Mouse (Mus musculus): ENCODE data around the gene Dhps.

Gene Dhps

GRCm38 (mm10) chr8:85071514-85072281, at the start of gene Dhps:
Gene Dhps (plus strand): TSS chr8:85071757.
- peak; percentile 84 for DNase-seq (ENCODE audit: low spot score)

GRCm38 (mm10) chr8:85023846-85024245, 47.7 kb upstream of the Dhps start:
- DNase-seq (ENCODE audit: low spot score) = no peak

- DNase-seq (ENCODE audit: low spot score) = peak; percentile 73
Observed at GRCm38 (mm10) chr8:85025098-85025932, 46.2 kb upstream of the Dhps start, which contains the start of gene Asna1. Gene Asna1 (minus strand): TSS chr8:85025281.

- DNase-seq (ENCODE audit: low spot score) = peak; percentile 94
Observed at GRCm38 (mm10) chr8:85026670-85027515, 44.7 kb upstream of the Dhps start, which contains the start of gene Trir. Gene Trir (plus strand): TSS chr8:85026823.

- DNase-seq (ENCODE audit: low spot score) = no peak
Observed at GRCm38 (mm10) chr8:85027516-85027855, 44.1 kb upstream of the Dhps start.

- DNase-seq (ENCODE audit: low spot score) = no peak
Observed at GRCm38 (mm10) chr8:85027922-85028321, 43.6 kb upstream of the Dhps start.

- no peak for DNase-seq (ENCODE audit: low spot score)
Observed at GRCm38 (mm10) chr8:85029271-85029670, 42.3 kb upstream of the Dhps start.

GRCm38 (mm10) chr8:85032622-85033311, 38.8 kb upstream of the Dhps start:
- no peak for DNase-seq (ENCODE audit: low spot score)

- DNase-seq (ENCODE audit: low spot score) = no peak
Observed at GRCm38 (mm10) chr8:85033867-85034266, 37.7 kb upstream of the Dhps start.

- peak; percentile 66 for DNase-seq (ENCODE audit: low spot score)
Observed at GRCm38 (mm10) chr8:85034764-85035163, 36.8 kb upstream of the Dhps start.

GRCm38 (mm10) chr8:85035165-85035727, 36.3 kb upstream of the Dhps start:
- no peak for DNase-seq (ENCODE audit: low spot score)

GRCm38 (mm10) chr8:85035728-85036310, 35.7 kb upstream of the Dhps start:
- no peak for DNase-seq (ENCODE audit: low spot score)

GRCm38 (mm10) chr8:85036381-85036717, 35.2 kb upstream of the Dhps start:
- DNase-seq (ENCODE audit: low spot score) = no peak

- peak; percentile 92 for DNase-seq (ENCODE audit: low spot score)
Observed at GRCm38 (mm10) chr8:85036718-85037365, 34.7 kb upstream of the Dhps start, which contains the start of gene Tnpo2. Gene Tnpo2 (plus strand): TSS chr8:85036915.

- no peak for DNase-seq (ENCODE audit: low spot score)
Observed at GRCm38 (mm10) chr8:85037366-85037680, 34.2 kb upstream of the Dhps start.

GRCm38 (mm10) chr8:85037681-85038531, 33.7 kb upstream of the Dhps start:
- DNase-seq (ENCODE audit: low spot score) = no peak

GRCm38 (mm10) chr8:85043619-85044018, 27.9 kb upstream of the Dhps start:
- no peak for DNase-seq (ENCODE audit: low spot score)

- DNase-seq (ENCODE audit: low spot score) = no peak
Observed at GRCm38 (mm10) chr8:85057367-85057766, 14.2 kb upstream of the Dhps start.

GRCm38 (mm10) chr8:85059879-85060616, 11.5 kb upstream of the Dhps start, which contains the start of gene Fbxw9:
Gene Fbxw9 (plus strand): TSS chr8:85060055.
- peak; percentile 75 for DNase-seq (ENCODE audit: low spot score)
